Mouse (Mus musculus) liver, embryonic 13.5 days (tissue): Measurements from ENCODE around the gene Polk. TPM values are rescaled to one million over a fixed set of nuclear protein-coding genes. Genes with fewer than 3 reads are reported as not detected.
A peak's percentile ranks its signal among the peaks of the same experiment; 100 is the strongest.

Experiments
- ATAC-seq: fragments of 200-750 bp; cut with Nextera tagmentation; 2 replicates; pipeline ENCODE4 v1.8.0; 2017; ENCODE audit warnings: low read depth, mild to moderate bottlenecking, moderate number of reproducible peaks, moderate library complexity
- DNase-seq: peaks from one replicate; pipeline ENCODE4 v3.0.0; 2022
- H3K27ac ChIP-seq: fragments of 300-500 bp; sonication (generic); 2 replicates; pipeline ENCODE4 v1.5.1; 2015; ENCODE audit warnings: moderate library complexity, mild to moderate bottlenecking, inconsistent platforms
- H3K27me3 ChIP-seq: fragments of 300-500 bp; sonication (generic); 2 replicates; pipeline ENCODE4 v1.6.1; 2015; ENCODE audit warnings: mild to moderate bottlenecking, inconsistent platforms
- H3K36me3 ChIP-seq: fragments of 300-500 bp; sonication (generic); 2 replicates; pipeline ENCODE4 v1.6.1; 2015; ENCODE audit warnings: mild to moderate bottlenecking, inconsistent platforms
- H3K4me1 ChIP-seq: fragments of 300-500 bp; sonication (generic); replicated peaks from 2 replicates; pipeline ENCODE4 v1.6.1; 2015; ENCODE audit warnings: inconsistent platforms
- H3K4me2 ChIP-seq: fragments of 300-500 bp; sonication (generic); 2 replicates; pipeline ENCODE4 v1.6.1; 2015; ENCODE audit warnings: inconsistent platforms, mild to moderate bottlenecking, moderate library complexity
- H3K4me3 ChIP-seq: fragments of 300-500 bp; sonication (generic); replicated peaks from 2 replicates; pipeline ENCODE4 v1.5.1; 2015; ENCODE audit warnings: mild to moderate bottlenecking, inconsistent platforms
- H3K9ac ChIP-seq: fragments of 300-500 bp; sonication (generic); 2 replicates; pipeline ENCODE4 v1.6.1; 2015; ENCODE audit warnings: mild to moderate bottlenecking, inconsistent platforms
- H3K9me3 ChIP-seq: fragments of 300-500 bp; sonication (generic); replicated peaks from 2 replicates; pipeline ENCODE4 v1.6.1; 2016; ENCODE audit warnings: inconsistent platforms
- WGBS: fragments of 180-500 bp; shearing (Covaris S2); methylation state at CpG from one replicate; pipeline ENCODE4 v1.1.7; 2015; ENCODE audit not compliant: insufficient replicate concordance; 5-methylcytosine and 5-hydroxymethylcytosine counted together
- polyA plus RNA-seq: library from polyadenylated mRNA; unstranded; fragments of >200 nt; fragmentation: Nextera tagmentation; extraction: Ambion mirVana; gene quantifications from 2 replicates; pipeline ENCODE4 v1.2.1, GENCODE M21; 2015

Polk gene
- polyA plus RNA-seq, 1 experiment from 2014 or later: 3.4 TPM

- H3K4me2 ChIP-seq: no peak overlapping the region
- H3K27me3 ChIP-seq: no peaks in the 10 kb centered on the region
- no peak for ATAC-seq
- no peak for DNase-seq
- WGBS: 13% methylated on average over 11 of the region's 13 CpGs
- no peak overlapping the region for H3K9ac ChIP-seq
- no peak overlapping the region for H3K27ac ChIP-seq
- H3K4me3 ChIP-seq: no peak overlapping the region
- H3K36me3 ChIP-seq: no peaks in the 10 kb centered on the region
- H3K4me1 ChIP-seq: peaks cover 42% of the 10 kb centered on the region
- H3K9me3 ChIP-seq: no peaks in the 10 kb centered on the region
These were observed 106.6 kb downstream of the Polk start for GRCm38 (mm10) chr13:96435793-96436192.

DNA sequence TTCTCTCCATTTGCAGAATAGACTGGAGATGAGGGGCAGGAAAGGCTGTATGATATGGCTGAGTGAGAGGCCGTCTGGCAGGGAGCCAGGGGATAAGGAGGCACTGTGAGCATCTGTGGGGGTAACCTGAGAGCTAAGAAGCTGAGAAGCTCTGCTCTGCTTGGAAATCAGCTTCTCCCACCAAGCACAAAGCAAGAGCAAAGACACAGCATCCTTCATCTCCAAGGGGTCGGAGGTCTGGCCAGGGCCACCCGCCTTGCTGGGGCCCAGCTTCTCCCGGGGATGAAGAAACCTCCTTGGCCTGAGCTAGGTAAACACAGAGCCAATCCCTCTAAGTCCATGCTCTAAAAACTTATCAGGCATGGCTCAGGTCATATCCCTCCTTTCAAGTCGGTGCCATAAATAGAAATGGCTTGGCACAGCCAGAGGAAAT lies 107.5 kb downstream of the Polk start:
- WGBS: 43% methylated on average over 5 of the region's 5 CpGs
- no peaks in the 10 kb centered on the region for H3K36me3 ChIP-seq
- H3K4me2 ChIP-seq: no peak overlapping the region
- ATAC-seq (no peak), DNase-seq (no peak)
- H3K9ac ChIP-seq: no peak overlapping the region
- no peak overlapping the region for H3K27ac ChIP-seq
- peaks cover 42% of the 10 kb centered on the region for H3K4me1 ChIP-seq
- no peaks in the 10 kb centered on the region for H3K9me3 ChIP-seq
- no peak overlapping the region for H3K4me3 ChIP-seq
- no peaks in the 10 kb centered on the region for H3K27me3 ChIP-seq

GRCm38 (mm10) chr13:96433648-96434190 lies 108.7 kb downstream of the Polk start:
- H3K36me3 ChIP-seq: no peaks in the 10 kb centered on the region
- H3K4me2 ChIP-seq: no peak overlapping the region
- no peaks in the 10 kb centered on the region for H3K9me3 ChIP-seq
- no peak overlapping the region for H3K4me3 ChIP-seq
- peak; percentile 27; the same call in 1 of the 2 replicates for ATAC-seq
- no peak overlapping the region for H3K9ac ChIP-seq
- H3K4me1 ChIP-seq: peaks cover 42% of the 10 kb centered on the region
- no peak for DNase-seq
- H3K27ac ChIP-seq: no peak overlapping the region
- WGBS: 12% methylated on average over 11 of the region's 11 CpGs
- no peaks in the 10 kb centered on the region for H3K27me3 ChIP-seq

DNA sequence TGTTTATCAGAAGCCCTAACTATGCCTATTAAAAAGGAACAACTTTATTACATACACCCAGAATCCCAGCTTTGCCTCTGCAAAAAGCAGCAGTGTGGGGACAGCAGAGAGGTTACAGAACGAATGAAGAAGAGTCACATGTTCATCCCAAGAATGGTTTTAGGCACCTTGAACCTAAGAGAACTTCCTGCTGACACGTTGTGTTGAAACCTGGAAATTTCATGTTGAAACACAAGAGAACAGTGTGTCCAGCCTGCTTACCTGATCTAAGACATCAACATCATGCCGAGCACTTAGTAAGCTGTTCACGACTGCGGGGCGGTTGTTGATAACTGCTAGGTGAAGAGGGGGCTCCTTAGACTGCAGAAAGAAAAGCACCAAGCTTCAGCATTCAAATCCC lies 109.3 kb downstream of the Polk start:
- H3K9ac ChIP-seq: no peak overlapping the region
- 62% methylated on average over 6 of the region's 6 CpGs for whole genome bisulfite sequencing
- H3K36me3 ChIP-seq: no peaks in the 10 kb centered on the region
- H3K27me3 ChIP-seq: no peaks in the 10 kb centered on the region
- no peak overlapping the region for H3K4me2 ChIP-seq
- no peak overlapping the region for H3K4me3 ChIP-seq
- ATAC-seq (no peak), DNase-seq (no peak)
- H3K27ac ChIP-seq: no peak overlapping the region
- no peaks in the 10 kb centered on the region for H3K9me3 ChIP-seq
- H3K4me1 ChIP-seq: peaks cover 42% of the 10 kb centered on the region

- DNase-seq: no peak
- 40% methylated on average over 3 of the region's 3 CpGs for WGBS
- Histone ChIP-seq H3K4me1 (peaks cover 42% of the 10 kb centered on the region), H3K9ac (no peak overlapping the region), H3K4me3 (no peak overlapping the region), H3K27ac (no peak overlapping the region), H3K9me3 (no peaks in the 10 kb centered on the region), H3K36me3 (no peaks in the 10 kb centered on the region), H3K4me2 (no peak overlapping the region), H3K27me3 (no peaks in the 10 kb centered on the region)
- no peak for ATAC-seq
These were observed 110.0 kb downstream of the Polk start for GRCm38 (mm10) chr13:96432376-96432811.

DNA sequence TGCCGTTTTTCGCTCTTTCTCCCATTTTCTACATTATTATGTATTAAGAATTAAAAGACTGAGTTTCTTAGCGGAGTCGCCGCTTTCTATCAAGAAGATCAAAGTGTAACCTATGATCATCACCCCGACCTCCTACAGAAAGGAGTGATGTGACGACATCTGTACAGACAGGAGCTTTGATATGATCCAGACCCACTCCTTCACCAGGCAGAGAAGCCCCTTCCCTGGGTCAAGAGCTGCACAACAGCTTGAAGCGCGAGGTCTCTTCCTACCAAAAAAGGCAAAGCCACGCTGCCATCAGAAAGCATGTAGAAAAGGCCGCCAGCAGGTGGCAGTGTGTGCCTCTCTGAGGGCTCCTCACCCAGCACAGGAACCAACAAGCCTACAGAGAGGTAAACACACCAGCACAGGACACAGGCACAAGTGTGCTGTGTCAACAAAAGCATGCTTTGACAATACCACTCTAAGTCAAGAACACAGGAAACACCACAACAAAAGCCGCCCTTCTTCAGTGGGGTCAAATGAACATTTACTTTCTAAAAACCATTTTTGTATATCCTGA lies 110.7 kb downstream of the Polk start:
- Histone ChIP-seq H3K36me3 (no peaks in the 10 kb centered on the region), H3K27me3 (no peaks in the 10 kb centered on the region), H3K27ac (no peak overlapping the region), H3K4me3 (no peak overlapping the region), H3K9me3 (no peaks in the 10 kb centered on the region), H3K4me2 (no peak overlapping the region), H3K4me1 (peaks cover 40% of the 10 kb centered on the region), H3K9ac (no peak overlapping the region)
- ATAC-seq: peak; percentile 60
- 33% methylated on average over 12 of the region's 12 CpGs for WGBS
- peak; percentile 62 for DNase-seq

Other genes with a start within 250 kb of the Polk start
- 7.1 and 10.5 TPM in 2 replicates for gene Poc5, start 154.3 kb downstream of the Polk start, polyA plus RNA-seq
- gene Ankdd1b, start 71.4 kb downstream of the Polk start, polyA plus RNA-seq: not detected in 2 replicates
- not detected in 2 replicates for gene Gm17622, start 51.8 kb downstream of the Polk start, polyA plus RNA-seq
- gene Col4a3bp, start within 50 bp of the Polk start, polyA plus RNA-seq: 4.3 and 5.6 TPM in 2 replicates
- gene Hmgcr, start 128.4 kb upstream of the Polk start, polyA plus RNA-seq: 61.9 and 84.3 TPM in 2 replicates
- 0.12 TPM in 1 of 2 replicates, not detected in the other for gene Ankrd31, start 205.7 kb upstream of the Polk start, polyA plus RNA-seq